Mouse (Mus musculus) G1E (cell line): ENCODE results near the gene Nsg2.
"Not testable (repeated sequence)": the region's sequence is repeated elsewhere in the genome, so short reads cannot be mapped to it uniquely, and the experiment has no call there.

Source experiments
- CTCF ChIP-seq: IDR thresholded peaks from 2 replicates; pipeline ENCODE4 v1.5.1; 2012; ENCODE audit warnings: low read depth, low read length, inconsistent platforms, mixed read lengths
- GATA1 ChIP-seq: IDR thresholded peaks from 2 replicates; pipeline ENCODE4 v1.6.1; 2012; ENCODE audit warnings: borderline replicate concordance, low read length, inconsistent platforms, mixed read lengths
- GATA2 ChIP-seq: IDR thresholded peaks from 2 replicates; pipeline ENCODE4 v1.6.1; 2012; ENCODE audit warnings: low read depth, low read length, inconsistent platforms, borderline replicate concordance
- TAL1 ChIP-seq: conservative IDR thresholded peaks from 2 replicates; pipeline ENCODE4 v1.6.1; 2012; ENCODE audit warnings: low read depth, low read length, inconsistent platforms, mixed read lengths

DNA sequence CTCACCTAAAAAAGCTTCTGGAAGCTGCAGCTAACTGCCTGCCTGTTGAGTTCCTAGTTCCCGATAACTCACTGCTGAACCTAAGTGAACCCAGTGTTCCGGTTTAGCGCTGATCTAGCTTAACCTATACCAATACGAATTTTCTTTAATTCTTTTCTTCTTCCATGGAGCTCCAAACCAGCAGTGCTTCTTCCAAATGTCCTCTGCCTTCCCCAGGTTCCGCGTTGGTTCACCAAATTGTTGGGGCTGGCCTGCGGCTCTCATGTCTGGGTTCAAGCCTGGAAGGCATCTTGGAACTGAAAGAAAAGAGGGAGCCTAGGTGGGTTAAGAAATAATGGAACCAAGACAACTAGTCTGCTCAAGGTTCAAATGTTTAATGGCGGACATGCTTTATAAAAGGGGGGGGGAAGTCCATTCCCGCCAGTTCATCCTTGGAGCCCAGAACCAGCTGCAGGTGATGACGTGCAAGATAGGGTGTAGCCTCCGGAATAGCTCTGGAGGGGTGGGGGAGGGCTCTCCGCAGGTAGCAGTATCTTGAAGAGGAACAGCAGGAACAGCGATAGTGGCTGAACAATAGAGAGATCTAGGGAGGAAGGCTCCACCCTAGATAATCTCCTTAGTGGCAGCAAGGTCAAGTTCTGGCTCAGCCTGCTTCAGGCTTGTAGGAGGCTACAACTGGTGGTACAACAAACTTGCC lies 17.9 kb upstream of the Nsg2 start:
- not testable (repeated sequence) for TF ChIP-seq CTCF, GATA2, GATA1, TAL1
